Mouse (Mus musculus) right cerebral cortex, postnatal 4 days (tissue): ENCODE measurements around the gene Hoxb13.

Source experiments
- DNase-seq: peaks from one replicate; pipeline ENCODE4 v3.0.0-alpha.2; 2022

Gene Hoxb13

DNA sequence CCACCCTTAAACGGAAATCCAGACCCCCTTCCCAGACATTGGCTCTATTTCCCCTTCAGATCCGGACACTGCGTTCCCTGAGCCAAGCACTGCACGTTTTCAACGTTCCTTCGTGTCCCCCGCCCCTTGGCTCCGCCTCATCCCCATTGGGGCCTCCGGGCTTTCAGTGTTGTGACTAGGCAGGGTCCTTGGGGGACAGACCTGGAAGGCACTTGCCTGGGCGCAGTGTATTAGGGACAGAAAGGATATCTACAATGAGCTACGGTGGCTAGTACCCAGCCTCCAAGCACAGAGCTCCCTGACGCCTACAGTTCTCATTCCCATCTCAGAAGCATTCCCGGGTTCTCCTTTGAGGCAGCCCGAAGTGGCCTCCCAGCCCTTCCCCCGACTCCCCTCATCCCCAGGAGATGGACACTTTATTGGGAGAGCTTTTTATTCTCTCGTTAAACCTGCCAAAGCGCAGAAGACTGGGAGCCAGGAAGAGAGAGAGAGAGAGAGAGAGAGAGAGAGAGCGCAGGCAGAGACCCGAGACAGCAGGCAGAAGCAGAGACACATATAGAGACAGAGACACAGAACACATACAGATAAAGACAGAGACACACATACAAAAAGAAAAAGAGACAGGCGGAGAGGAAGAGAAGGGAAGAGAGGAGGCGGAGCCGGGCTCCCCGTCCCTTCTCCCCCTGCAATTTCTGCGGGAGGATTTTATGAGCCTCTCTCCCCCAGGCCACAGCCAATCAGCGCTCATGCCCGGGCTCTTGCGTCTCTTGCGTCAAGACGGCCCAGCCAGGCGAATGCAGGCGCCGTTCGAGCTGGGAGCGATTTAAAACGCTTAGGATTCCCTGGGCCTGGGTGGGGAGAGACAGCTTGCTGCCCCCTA lies at the start of gene Hoxb13:
Gene Hoxb13, plus strand, starts transcription at position 796 of the 880 bp plus-strand sequence.
- peak; percentile 44 for DNase-seq

DNA sequence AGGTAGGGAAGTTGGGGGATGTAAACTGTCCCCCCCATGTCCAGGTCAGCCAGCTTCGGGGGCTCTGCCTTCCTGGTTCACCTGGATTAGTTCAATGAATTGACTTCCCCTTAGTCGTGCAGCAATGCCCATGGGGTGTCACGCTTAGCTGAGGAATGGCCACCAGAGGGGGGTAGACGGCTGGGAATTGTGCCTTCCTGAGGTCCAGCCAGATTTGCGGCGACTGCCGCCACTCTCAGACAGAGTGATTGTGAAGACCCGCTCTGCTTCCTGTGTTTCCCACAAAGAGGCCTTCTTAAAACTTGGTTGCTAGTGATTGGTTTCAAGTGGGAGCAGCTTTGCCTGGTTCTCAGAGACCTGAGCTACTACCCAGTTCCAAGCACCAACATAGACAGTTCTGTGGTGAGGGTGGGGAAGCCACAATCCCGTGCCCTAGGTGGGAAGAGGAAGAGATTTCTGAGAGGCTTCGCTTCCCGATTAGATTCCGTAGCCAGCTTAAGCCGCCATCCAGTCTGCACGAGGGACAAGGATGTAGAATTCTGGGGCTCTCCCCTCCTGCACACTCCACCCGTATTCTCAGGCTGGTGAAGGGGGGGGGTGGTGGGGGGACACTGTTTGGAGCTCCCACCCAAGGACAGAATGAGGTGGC lies 48.4 kb upstream of the Hoxb13 start:
- peak; percentile 80 for DNase-seq

DNA sequence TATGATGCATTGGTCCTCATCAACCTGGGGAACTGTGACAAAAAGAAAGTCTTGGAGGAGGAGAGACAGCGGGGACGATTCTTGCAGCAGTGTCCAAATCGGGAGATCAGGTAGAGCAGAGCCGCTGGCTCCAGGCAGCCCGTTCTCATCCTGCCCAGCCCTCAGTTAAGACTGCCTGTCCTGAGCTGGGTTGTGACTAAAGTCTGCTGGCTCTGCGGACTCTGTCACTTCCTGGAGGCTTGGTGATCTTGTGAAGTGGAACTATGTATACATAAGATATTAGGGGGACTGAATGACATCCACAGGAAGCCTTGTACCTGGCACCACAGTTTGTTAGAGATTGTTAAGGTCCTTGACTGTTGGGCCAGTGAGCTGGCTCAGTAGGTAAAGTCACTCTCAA lies 46.6 kb upstream of the Hoxb13 start:
- DNase-seq = no peak

DNA sequence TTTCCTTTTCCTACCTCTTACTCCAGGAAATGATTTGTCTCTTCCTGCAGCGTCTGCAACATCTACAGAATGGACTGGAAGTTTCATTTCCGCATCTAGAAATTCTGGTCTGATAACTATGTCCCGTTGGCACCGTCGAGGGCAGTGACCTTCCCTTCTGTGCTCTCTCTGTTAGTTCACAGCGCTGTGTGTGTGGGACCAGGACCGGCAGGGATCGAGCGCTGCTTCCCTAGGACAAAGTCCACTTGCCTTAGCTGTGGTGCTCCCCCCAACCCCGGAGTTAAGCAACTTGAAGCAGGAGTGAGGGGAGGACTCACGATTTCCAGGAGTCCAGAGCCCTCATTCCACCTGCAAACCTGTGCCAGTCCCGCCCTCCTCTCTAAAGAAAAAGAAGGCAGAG lies 29.3 kb upstream of the Hoxb13 start:
- DNase-seq = no peak

DNA sequence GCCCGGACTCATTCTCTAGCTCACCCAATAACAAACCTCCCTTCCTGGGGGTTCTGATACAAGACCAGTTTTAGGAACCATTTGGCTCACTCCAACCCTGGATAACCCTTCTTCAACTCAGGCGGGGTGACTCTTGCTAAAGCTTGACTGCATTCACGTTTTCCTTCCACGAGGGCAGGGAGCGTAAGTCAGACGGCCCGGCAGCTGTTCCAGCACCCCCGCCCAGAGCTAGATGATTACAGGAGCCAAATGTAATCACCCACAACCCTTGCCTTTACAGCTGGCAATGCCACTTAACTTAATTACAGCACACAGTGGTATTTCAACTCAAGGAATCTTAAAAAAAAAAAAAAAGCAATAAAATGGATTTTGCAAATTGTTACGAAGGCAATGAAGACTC lies 26.0 kb upstream of the Hoxb13 start:
- DNase-seq = no peak

DNA sequence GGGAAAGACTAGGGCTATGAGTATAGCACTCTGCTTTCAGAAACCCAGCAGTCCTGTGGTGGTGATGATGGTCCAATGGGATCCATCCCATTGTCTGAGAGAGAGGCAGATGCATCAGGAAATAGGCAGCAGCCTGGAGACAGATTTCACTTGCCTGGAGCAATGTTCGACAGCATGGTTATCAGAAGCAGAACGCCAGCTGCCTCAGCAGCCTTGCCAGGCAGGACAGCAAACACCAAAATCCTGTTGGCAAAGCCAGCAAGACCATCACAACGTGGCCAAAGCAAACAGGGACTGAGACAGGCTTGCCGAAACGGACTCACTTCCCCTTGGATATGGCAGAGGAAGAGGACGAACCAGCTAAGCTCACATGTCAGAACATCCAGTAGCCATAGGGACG lies 25.1 kb upstream of the Hoxb13 start:
- no peak for DNase-seq

DNA sequence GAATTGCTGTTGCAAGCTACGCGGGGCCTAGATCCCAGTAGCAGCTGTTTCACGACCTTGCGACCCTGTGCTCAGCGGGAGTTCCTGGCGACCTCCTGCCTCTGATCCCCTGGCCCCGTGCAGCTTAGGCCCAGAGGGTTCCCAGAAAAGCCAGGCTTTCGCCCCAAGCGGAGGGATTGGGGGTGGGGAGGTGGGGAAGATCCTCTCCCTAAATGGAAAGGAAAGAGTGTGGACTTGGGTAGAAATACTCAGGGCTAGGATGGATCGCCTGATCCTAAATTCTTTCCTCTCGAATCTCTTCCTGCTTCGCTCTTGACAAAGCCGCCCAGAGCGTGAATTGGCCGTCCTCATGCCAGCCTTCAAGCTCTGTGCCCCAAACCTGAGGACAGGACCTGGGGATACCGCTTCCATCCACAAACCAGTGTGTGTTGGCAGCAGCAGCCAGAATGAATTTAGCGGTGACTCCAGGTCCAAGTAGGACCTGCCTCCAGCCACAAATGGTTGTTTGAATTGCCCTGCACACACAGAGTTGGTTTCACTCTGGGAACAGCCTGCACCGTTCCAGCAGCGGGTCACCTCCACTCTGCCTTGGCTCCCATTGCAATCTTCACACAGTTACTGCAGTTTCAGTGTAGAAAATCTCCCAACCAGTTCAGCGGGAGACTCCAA lies 23.3 kb upstream of the Hoxb13 start:
- no peak for DNase-seq

DNA sequence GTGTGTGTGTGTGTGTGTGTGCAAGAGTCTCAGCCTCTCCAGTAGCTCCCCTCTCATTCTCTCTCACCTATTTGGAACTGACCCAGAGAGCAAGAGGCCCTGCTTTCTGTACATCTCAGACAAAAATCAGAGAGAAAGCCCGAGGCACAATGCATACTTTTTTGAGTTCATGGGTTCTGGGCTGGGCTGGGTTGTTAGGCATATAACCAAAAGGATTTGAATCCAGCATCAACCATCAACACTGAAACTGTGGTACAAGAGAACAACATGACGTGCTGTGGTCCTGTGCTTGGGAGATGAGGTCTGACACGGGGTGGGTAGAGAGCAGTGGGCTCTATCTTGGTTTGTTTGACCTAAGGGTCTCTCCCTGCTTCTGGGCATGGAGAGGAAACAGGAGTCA lies 22.5 kb upstream of the Hoxb13 start:
- no peak for DNase-seq

DNA sequence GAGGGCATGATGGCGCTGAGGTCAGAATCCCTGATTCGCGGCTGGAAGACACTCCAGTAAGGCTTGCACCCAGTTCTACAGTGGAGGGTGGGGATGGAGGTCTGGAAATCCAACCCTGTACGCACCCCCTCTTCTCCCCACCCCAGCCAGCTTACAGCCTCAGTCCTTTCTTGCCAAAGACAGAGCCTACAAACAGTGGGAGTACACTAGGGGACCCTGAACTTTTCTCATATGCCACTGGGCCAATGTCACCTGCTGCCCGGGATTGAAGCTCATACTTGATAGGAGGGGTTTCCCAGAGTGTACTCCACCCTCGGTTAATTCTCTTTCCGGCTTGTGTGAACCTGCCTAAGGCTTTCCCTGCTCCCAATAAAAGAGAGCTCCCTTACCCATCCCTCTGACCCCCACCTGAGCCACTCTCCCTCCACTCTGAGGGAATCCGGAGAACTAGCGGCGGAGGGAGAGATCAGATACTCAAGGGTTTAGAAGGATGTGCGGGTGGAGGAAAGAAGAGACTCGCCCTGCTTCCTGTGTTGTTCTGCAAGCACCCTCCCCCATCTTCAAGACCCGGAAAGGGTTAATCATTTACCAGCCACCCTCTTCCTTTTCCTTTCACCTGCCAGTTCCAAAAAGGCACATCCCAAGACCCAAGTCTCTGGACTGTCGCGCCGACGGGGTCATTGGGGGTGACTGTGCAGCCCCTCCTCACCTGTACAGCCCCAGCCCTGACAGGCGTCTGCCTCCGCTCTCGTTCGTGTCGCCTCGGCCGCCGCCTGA lies 21.4 kb upstream of the Hoxb13 start:
- no peak for DNase-seq

DNA sequence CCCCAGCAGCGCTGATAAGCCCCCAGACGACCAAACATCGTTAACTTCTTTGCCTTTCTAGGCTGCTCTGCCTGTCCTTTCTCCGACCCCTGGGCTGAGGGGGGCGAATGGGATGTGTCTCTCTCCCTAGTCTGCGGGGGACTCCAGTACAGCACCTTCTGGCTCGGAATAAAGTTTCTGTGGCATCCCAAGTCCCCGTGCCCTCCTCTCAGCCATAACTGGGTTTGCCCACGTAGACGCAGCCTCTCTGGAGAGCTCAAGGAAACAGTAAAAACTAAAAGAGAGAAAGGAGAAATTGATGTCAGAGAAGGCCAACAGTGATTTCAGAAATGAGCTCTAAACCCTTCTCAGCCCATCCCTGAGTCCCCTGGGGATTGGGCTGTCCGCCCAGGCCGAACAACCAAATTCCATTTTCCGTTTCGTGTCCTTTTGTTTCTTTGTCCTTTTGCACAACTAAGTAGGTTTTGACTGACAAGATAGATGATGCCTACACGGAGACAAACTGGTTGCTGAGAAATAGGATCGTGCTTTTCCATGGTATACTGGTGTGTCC lies 20.8 kb upstream of the Hoxb13 start:
- no peak for DNase-seq

DNA sequence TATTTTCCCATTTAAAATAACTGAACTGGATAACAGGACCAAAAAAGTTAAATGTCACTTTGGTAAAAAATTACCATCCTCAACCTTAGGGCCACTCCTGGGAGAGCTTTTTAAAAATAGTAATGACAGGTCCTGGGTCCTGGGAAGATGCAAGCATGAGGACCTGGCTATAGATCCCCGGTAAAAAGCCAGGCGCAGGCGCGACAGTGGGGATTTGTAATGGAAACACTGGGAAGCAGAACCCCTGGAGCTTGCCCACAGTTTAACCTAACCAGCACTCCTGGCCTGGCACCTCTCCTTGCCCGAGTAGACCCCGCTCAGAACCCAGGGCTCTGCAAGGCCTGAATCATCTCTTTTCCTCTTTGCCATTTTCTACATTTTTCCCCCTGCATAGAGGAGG lies 19.2 kb upstream of the Hoxb13 start:
- no peak for DNase-seq

DNA sequence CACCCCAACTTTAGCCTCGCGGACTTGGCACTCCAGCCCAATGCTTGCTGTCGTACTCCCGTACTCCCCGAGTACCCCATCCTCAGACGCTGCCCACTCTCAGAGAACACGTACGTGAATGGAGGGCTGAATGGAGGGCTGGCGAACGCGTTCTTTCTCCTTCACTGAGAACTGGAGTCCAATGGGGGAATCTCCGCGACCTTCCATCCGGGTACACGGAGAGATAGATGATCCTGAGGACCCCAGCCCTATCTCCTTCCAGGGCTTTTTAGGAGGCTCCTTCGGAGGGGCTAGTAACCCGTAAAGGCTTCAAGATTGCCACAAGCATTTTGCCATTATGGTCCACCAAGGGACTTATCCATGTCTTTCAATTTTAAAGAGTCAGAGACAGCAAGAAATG lies 18.6 kb upstream of the Hoxb13 start:
- DNase-seq = no peak

DNA sequence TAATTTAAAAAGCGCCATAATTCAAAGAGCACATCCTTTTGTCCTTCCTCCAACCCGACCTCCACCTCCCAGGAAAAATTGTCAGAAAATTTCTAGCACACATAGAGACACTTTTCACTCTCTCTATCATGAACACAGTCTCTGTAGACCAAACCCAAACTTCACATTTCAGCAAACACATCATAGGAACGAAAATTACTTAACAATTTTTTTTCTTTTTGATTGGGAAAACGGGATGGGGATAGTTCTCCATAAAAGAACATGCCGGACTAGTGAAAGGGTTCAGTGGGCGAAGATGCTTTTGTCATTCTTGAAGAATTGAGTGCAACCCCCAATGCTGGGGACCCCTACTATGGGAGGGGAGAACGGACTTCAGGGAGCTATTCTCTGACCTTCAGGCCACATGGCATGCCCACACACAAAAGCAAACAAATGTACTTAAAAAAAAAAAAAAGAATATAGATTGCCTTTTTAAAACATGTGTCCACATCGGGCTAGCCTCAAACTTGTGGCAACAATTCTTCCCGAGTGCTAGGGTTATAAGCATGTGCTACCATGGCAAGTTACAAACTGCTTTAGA lies 18.1 kb upstream of the Hoxb13 start:
- DNase-seq = no peak

DNA sequence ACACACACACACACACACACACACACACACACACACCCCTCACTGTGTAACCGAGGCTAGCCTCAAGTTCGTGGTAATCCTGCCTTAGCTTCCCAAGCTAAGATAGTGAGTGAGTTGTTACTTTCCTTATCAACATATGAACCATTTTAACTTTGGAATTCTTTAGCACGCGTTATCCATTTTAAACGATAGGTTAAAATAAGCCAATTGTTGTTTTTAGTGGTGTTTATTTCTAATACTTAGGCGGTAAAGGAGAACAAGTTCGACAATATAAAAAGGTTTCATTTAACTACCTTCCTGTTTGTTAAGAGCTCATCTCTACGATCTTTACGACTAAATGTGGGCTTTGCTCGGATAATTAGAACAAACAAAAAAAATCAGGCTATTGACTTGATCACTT lies 17.3 kb upstream of the Hoxb13 start:
- no peak for DNase-seq

DNA sequence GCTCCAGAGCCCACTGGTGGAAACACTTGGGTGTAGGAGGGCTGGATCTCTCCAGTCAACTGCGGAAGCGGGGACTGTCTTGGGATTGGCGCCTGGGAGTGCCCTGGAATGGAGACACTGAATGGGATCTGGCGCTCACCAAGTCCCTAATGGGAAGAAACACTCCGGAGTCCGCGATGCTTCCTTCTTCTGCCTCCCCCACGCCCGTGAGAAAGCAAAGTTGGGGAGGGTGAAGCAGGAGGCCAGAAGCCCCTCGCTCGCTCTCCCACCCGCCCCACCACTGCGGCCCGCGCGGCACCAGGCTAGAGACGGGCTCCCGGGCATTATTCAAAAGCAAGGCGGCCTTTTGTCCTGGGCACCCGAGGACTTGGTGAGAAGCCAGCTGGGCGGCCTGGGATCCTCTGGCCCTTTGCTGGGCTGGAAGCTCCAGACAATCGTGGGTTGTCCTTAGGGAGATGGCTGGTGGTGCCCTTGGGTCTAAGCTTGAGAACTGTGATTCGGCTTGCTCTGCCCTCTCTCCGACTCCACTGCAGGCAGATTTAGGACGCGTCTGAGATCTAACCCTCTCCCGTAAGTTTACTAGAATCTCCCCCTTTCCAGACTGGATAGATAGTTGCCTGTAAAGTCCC lies 16.5 kb upstream of the Hoxb13 start:
- no peak for DNase-seq

DNA sequence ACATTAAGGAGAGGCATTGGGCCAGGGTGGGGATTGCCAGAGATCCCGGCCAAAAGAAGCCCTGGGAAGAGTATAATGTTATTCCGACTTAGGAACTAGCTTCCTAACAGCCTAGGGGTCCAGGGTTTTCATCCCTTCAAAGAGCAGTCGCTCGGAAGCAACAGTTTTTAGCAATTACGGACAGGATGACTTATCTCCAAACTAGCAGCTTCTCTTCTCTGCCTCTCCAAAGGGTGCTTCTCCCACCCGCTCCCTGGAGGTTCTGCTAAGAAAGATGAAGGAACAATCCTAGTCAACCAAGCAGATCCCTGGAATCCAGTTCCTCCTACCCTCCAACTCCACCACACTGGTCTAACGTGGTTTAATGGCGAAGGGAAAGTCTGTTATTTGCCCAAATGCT lies 15.8 kb upstream of the Hoxb13 start:
- DNase-seq = no peak

DNA sequence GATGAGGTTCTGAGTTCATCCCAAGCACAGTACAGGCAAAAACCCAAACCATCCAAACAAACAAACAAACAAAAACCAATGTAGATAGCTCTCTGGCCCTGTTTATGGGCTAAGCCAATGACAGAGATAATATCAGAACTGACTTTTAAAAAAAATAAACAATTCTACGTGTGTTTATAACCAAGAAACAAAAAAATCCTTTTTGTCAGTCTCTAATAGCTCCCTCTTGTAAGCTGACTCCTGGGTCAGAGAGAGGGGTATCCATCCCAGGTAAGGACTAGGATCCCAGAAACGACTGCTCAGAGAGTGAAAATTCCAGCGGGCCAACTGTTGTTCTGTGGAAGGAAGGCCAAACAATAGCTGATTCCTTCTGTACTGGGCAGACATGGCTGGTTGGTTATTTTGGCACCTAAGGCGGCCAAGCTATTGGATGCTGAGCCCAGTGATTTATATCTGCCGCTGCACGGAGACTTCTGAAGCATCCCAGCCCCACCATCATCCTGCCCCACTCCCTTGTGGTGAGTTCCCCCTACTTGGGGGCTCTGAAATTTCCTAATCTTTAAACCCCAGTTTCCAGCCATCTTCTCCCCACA lies 15.1 kb upstream of the Hoxb13 start:
- no peak for DNase-seq

DNA sequence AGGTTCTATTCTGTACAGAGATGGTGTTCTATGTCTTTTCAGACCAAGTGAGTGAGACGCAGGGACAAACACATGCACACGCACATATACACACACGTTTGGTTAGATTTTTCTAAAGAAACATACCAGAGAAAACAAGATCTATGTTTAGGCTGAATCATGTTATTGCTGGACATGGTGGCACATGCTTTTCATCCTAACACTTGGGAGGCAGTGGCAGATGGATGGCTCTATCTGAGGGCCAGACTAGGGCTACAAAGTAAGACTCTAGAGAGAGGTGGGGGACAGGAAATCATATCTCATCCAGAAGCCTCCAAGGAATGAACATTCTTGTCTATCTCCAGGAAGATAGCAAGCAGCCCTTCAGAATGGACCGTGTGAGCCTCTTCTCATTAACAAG lies 13.1 kb upstream of the Hoxb13 start:
- DNase-seq = no peak

DNA sequence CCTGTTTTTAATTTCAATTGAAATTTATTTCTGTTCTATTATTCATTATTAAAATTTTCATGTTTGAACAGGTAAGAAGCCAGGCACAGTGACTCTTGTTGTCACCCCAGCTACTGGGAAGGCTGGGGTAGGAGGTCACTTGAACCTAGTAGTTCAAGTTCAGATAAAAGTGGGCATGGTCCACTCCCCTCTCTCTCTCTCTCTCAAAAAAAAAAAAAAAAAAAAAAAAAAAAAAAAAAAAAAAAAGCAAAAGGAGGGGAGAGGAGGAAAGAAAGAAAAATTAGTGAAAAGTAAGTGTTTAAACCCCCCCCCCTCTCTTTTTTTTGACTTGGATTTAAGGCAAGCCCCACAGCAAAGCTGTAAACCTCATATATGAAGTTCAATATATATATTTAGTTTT lies 9.9 kb upstream of the Hoxb13 start:
- DNase-seq = no peak

DNA sequence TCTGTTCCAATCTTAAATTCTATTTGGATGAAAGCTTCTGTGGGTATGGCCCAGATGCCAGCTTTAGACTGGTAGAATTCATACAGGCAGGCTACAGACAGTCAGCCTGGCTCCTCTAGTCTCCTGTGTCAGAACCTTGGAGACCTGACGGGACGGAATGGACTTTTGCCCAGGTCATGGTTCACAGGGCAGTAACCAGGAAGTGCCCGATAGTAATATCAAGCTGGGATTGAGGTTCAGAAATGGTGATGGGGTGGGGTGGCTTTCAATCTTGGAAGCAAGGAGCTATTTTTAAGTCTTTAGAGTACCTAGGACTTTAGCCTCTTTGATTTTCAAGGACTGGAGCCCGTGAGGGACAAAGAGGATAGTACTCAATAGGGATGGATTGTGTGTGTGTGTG lies 6.8 kb upstream of the Hoxb13 start:
- no peak for DNase-seq

DNA sequence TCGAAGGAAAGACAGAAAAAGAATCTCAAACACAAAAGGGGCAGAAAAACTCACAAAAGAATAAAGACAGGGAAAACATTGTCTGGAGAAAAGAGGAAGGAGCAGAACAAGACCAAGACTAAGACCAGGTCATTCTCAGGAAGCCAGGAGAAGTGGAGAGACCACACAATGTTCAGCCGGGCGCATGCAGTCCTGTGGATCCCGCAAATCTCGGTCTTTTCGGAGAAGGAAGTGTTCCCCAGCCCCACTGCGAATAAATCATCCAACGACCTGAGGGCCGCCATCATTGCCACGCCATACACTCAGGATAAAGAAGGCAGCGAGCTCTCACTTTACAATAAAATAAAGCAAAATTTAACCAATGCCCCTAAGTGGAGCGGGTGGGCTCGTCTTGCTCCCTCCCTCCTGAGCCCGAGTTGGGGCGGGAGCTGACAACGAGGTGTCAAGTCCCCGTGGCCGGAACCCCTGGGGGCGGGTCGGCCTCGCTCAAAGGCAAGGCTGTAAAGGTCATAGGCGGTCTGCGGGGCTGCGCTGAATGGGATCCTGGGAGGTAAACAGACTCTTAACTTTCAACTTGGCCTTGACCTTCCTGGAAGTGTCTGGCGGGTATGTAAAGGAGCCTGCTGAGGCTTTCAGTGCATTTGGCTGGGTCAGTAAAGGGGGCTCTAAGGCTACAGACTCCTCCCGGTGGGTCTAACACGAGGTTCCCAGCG lies 4.2 kb upstream of the Hoxb13 start:
- no peak for DNase-seq
